Mouse (Mus musculus): ENCODE data around the gene Vmn1r205. TPM values are rescaled to one million over a fixed set of nuclear protein-coding genes. Genes with fewer than 3 reads are reported as not detected.
"Not testable (repeated sequence)": the region's sequence is repeated elsewhere in the genome, so short reads cannot be mapped to it uniquely, and the experiment has no call there.

Gene Vmn1r205
- not detected in 2 replicates for polyA plus RNA-seq (2015; fragmentation: Nextera tagmentation; extraction: Ambion mirVana)

DNA sequence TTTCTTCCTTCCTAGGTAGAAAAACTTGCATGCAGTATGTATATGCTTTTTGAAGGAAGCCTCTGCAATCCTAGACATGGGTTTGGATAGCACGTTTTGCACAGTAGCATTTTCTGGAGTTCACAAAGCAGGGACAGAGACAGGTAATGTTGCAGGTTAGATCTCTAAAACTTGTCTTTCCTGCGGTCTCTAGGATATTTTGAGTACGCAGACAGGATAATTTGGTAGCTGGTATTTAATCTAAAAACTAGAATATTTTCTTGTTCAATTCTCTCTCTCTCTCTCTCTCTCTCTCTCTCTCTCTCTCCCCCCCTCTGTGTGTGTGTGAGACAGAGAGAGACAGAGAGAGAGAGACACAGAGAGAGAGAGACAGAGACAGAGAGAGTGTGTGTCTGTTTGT is at the start of gene Vmn1r205:
TSS of gene Vmn1r205 (minus strand) at position 101 of the 400 bp plus-strand sequence.
- TF ChIP-seq EP300 (optimal IDR thresholded peaks at IDR 0.05) (no peak), CTCF (IDR thresholded peaks at IDR 0.05; ENCODE audit: low read depth) (no peak)
- ATAC-seq (ENCODE audit: low FRiP score, low TSS enrichment), result no peak
- no peaks in the 10 kb centered on the region for H3K4me1 ChIP-seq (replicated peaks; ENCODE audit: control insufficient read depth, insufficient read depth)
- H3K36me3 ChIP-seq (ENCODE audit: control insufficient read depth, insufficient read depth, low read length), result no peaks in the 10 kb centered on the region
- no peak within 1 kb of the TSS for H3K9ac ChIP-seq (ENCODE audit: low read length)
- WGBS, result 76% methylated on average over 3 of the region's 3 CpGs
- H3K4me2 ChIP-seq (replicated peaks; ENCODE audit: low read depth), result no peak within 1 kb of the TSS
- DNase-seq (ENCODE audit: low spot score), result no peak
- H3K27ac ChIP-seq (replicated peaks), result no peak within 1 kb of the TSS
- H3K4me3 ChIP-seq (ENCODE audit: low read depth, low read length), result no peak within 1 kb of the TSS
- H3K27me3 ChIP-seq (ENCODE audit: control insufficient read depth, insufficient read depth, low read length), result no peaks in the 10 kb centered on the region
- no peaks in the 10 kb centered on the region for H3K9me3 ChIP-seq (ENCODE audit: control insufficient read depth, low read length)

DNA sequence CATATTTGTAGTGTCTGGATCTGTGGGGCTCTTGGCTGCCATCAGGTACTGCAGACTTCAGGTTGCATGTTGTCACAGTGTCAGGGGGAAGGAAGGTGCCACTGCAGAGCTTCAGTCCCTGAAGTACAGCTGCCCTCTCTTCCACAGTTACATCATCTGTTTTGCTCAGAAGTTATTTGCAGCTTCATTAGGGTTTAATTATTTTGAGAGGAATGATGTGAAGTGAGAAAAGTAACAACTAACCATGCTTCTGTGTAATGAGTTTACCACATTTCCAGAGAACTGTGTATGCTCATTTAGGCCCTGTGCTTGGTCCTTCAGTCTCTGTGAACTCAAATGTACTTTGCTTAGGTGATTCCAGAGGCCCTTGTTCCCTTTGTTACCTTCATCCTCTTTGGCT is 31.4 kb upstream of the Vmn1r205 start, which contains the start of gene Vmn1r206:
TSS of gene Vmn1r206 (minus strand) at position 101 of the 400 bp plus-strand sequence.
- ATAC-seq (ENCODE audit: low FRiP score, low TSS enrichment); H3K27ac ChIP-seq (replicated peaks); H3K4me3 ChIP-seq (ENCODE audit: low read depth, low read length); H3K4me1 ChIP-seq (replicated peaks; ENCODE audit: control insufficient read depth, insufficient read depth); H3K27me3 ChIP-seq (ENCODE audit: control insufficient read depth, insufficient read depth, low read length); H3K4me2 ChIP-seq (replicated peaks; ENCODE audit: low read depth); DNase-seq (ENCODE audit: low spot score); H3K36me3 ChIP-seq (ENCODE audit: control insufficient read depth, insufficient read depth, low read length); H3K9me3 ChIP-seq (ENCODE audit: control insufficient read depth, low read length); H3K9ac ChIP-seq (ENCODE audit: low read length): not testable (repeated sequence)

DNA sequence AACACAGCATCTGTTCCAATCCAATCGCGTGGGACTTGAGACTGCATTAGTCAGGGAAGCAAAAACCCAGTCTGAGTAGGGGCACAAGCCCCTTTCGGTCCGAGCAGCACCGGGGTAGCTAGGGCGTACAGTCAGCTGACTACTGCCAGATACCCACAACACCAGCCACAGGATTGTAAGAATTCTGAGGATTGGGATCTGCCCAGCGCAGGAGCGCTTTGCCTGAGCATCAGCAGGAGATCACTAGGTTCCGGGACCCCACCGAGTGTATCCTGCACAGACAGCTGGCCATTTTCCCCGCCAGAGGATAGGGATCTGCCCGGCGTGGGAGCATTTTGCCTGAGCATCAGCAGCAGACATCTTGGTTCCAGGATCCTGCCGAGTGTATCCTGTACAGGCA is 9.5 kb downstream of the Vmn1r205 start:
- not testable (repeated sequence) for H3K4me1 ChIP-seq (replicated peaks; ENCODE audit: control insufficient read depth, insufficient read depth); H3K27me3 ChIP-seq (ENCODE audit: control insufficient read depth, insufficient read depth, low read length); H3K4me2 ChIP-seq (replicated peaks; ENCODE audit: low read depth); H3K9me3 ChIP-seq (ENCODE audit: control insufficient read depth, low read length); ATAC-seq (ENCODE audit: low FRiP score, low TSS enrichment); DNase-seq (ENCODE audit: low spot score); H3K9ac ChIP-seq (ENCODE audit: low read length); H3K4me3 ChIP-seq (ENCODE audit: low read depth, low read length); H3K27ac ChIP-seq (replicated peaks); H3K36me3 ChIP-seq (ENCODE audit: control insufficient read depth, insufficient read depth, low read length)
- WGBS, result 79% methylated on average over 14 of the region's 14 CpGs

- not testable (repeated sequence) for H3K27me3 ChIP-seq (ENCODE audit: control insufficient read depth, insufficient read depth, low read length); DNase-seq (ENCODE audit: low spot score)
- WGBS, result 74% methylated on average over 3 of the region's 3 CpGs
These were observed 17.9 kb downstream of the Vmn1r205 start for GRCm38 (mm10) chr13:22574911-22575310.

GRCm38 (mm10) chr13:22552898-22553297 is 39.9 kb downstream of the Vmn1r205 start, which contains the start of gene Vmn1r204:
Gene Vmn1r204, plus strand, starts transcription at chr13:22553198.
- H3K4me2 ChIP-seq (replicated peaks; ENCODE audit: low read depth); H3K9ac ChIP-seq (ENCODE audit: low read length); H3K36me3 ChIP-seq (ENCODE audit: control insufficient read depth, insufficient read depth, low read length); H3K4me1 ChIP-seq (replicated peaks; ENCODE audit: control insufficient read depth, insufficient read depth); H3K4me3 ChIP-seq (ENCODE audit: low read depth, low read length); ATAC-seq (ENCODE audit: low FRiP score, low TSS enrichment); DNase-seq (ENCODE audit: low spot score); H3K9me3 ChIP-seq (ENCODE audit: control insufficient read depth, low read length); H3K27ac ChIP-seq (replicated peaks); H3K27me3 ChIP-seq (ENCODE audit: control insufficient read depth, insufficient read depth, low read length): not testable (repeated sequence)
- 67% methylated on average over 1 of the region's 1 CpGs for WGBS

More at GRCm38 (mm10) chr13:22574911-22575310, 17.9 kb downstream of the Vmn1r205 start:
- H3K9ac ChIP-seq (ENCODE audit: low read length); H3K36me3 ChIP-seq (ENCODE audit: control insufficient read depth, insufficient read depth, low read length); H3K4me3 ChIP-seq (ENCODE audit: low read depth, low read length); ATAC-seq (ENCODE audit: low FRiP score, low TSS enrichment); H3K9me3 ChIP-seq (ENCODE audit: control insufficient read depth, low read length); H3K4me1 ChIP-seq (replicated peaks; ENCODE audit: control insufficient read depth, insufficient read depth); H3K27ac ChIP-seq (replicated peaks); H3K4me2 ChIP-seq (replicated peaks; ENCODE audit: low read depth): not testable (repeated sequence)

Other genes with a start within 250 kb of the Vmn1r205 start
- gene Vmn1r198, start 242.6 kb downstream of the Vmn1r205 start, polyA plus RNA-seq (2015; fragmentation: Nextera tagmentation; extraction: Ambion mirVana), result 0.01 TPM in 1 of 2 replicates, not detected in the other
- gene Vmn1r199, start 213.2 kb downstream of the Vmn1r205 start, polyA plus RNA-seq (2015; fragmentation: Nextera tagmentation; extraction: Ambion mirVana), result not detected in 2 replicates
- 0.01 TPM in 1 of 2 replicates, not detected in the other for gene Vmn1r200, start 202.6 kb downstream of the Vmn1r205 start, polyA plus RNA-seq (2015; fragmentation: Nextera tagmentation; extraction: Ambion mirVana)
- gene Vmn1r201, start 121.1 kb downstream of the Vmn1r205 start, polyA plus RNA-seq (2015; fragmentation: Nextera tagmentation; extraction: Ambion mirVana), result not detected in 2 replicates
- not detected in 2 replicates for gene Vmn1r202, start 87.6 kb downstream of the Vmn1r205 start, polyA plus RNA-seq (2015; fragmentation: Nextera tagmentation; extraction: Ambion mirVana)
- gene Vmn1r203, start 74.9 kb downstream of the Vmn1r205 start, polyA plus RNA-seq (2015; fragmentation: Nextera tagmentation; extraction: Ambion mirVana), result not detected in 2 replicates
- gene Vmn1r204, start 39.8 kb downstream of the Vmn1r205 start, polyA plus RNA-seq (2015; fragmentation: Nextera tagmentation; extraction: Ambion mirVana), result not detected in 2 replicates
- gene Vmn1r206, start 31.3 kb upstream of the Vmn1r205 start, polyA plus RNA-seq (2015; fragmentation: Nextera tagmentation; extraction: Ambion mirVana), result not detected in 2 replicates
- not detected in 2 replicates for gene Vmn1r207-ps, start 136.6 kb upstream of the Vmn1r205 start, polyA plus RNA-seq (2015; fragmentation: Nextera tagmentation; extraction: Ambion mirVana)
- gene Vmn1r208, start 184.4 kb upstream of the Vmn1r205 start, polyA plus RNA-seq (2015; fragmentation: Nextera tagmentation; extraction: Ambion mirVana), result 0.04 TPM in 1 of 2 replicates, not detected in the other
- gene Vmn1r209, start 216.7 kb upstream of the Vmn1r205 start, polyA plus RNA-seq (2015; fragmentation: Nextera tagmentation; extraction: Ambion mirVana), result not detected in 2 replicates
- gene Vmn1r210, start 238.3 kb upstream of the Vmn1r205 start, polyA plus RNA-seq (2015; fragmentation: Nextera tagmentation; extraction: Ambion mirVana), result not detected in 2 replicates

All from stomach, postnatal 0 days (tissue).